Mouse (Mus musculus) embryonic facial prominence, embryonic 12.5 days (tissue): ENCODE data around the gene Fam117a. TPM values are rescaled to one million over a fixed set of nuclear protein-coding genes. Genes with fewer than 3 reads are reported as not detected.

Experiments used
- ATAC-seq: fragments of 200-750 bp; cut with Nextera tagmentation; 2 replicates; pipeline ENCODE4 v1.8.0; 2017; ENCODE audit not compliant: insufficient number of reproducible peaks, insufficient read depth, low FRiP score, low TSS enrichment
- H3K27ac ChIP-seq: fragments of 300-500 bp; sonication (generic); 2 replicates; pipeline ENCODE4 v1.5.1; 2016; ENCODE audit warnings: mild to moderate bottlenecking
- H3K27me3 ChIP-seq: fragments of 300-500 bp; sonication (generic); 2 replicates; pipeline ENCODE4 v1.6.1; 2016; ENCODE audit warnings: mild to moderate bottlenecking, moderate library complexity
- H3K36me3 ChIP-seq: fragments of 300-500 bp; sonication (generic); 2 replicates; pipeline ENCODE4 v1.6.1; 2016; ENCODE audit warnings: mild to moderate bottlenecking
- H3K4me1 ChIP-seq: fragments of 300-500 bp; sonication (generic); 2 replicates; pipeline ENCODE4 v1.6.1; 2016
- H3K4me2 ChIP-seq: fragments of 300-500 bp; sonication (generic); replicated peaks from 2 replicates; pipeline ENCODE4 v1.6.1; 2016; ENCODE audit warnings: mild to moderate bottlenecking, moderate library complexity
- H3K4me3 ChIP-seq: fragments of 300-500 bp; sonication (generic); 2 replicates; pipeline ENCODE4 v1.5.1; 2016; ENCODE audit warnings: mild to moderate bottlenecking
- H3K9ac ChIP-seq: fragments of 300-500 bp; sonication (generic); 2 replicates; pipeline ENCODE4 v1.6.1; 2016; ENCODE audit warnings: mild to moderate bottlenecking, moderate library complexity
- H3K9me3 ChIP-seq: fragments of 300-500 bp; sonication (generic); 2 replicates; pipeline ENCODE4 v1.6.1; 2016; ENCODE audit warnings: mild to moderate bottlenecking, moderate library complexity
- WGBS: fragments of 180-500 bp; shearing (Covaris S2); methylation state at CpG from one replicate; pipeline ENCODE4 v1.1.7; 2016; 5-methylcytosine and 5-hydroxymethylcytosine counted together
- polyA plus RNA-seq: library from polyadenylated mRNA; unstranded; fragments of >200 nt; fragmentation: Nextera tagmentation; extraction: Ambion mirVana; gene quantifications from 2 replicates; pipeline ENCODE4 v1.2.1, GENCODE M21; 2016

The Fam117a gene
- polyA plus RNA-seq, 1 experiment from 2014 or later, result 18.8 TPM

DNA sequence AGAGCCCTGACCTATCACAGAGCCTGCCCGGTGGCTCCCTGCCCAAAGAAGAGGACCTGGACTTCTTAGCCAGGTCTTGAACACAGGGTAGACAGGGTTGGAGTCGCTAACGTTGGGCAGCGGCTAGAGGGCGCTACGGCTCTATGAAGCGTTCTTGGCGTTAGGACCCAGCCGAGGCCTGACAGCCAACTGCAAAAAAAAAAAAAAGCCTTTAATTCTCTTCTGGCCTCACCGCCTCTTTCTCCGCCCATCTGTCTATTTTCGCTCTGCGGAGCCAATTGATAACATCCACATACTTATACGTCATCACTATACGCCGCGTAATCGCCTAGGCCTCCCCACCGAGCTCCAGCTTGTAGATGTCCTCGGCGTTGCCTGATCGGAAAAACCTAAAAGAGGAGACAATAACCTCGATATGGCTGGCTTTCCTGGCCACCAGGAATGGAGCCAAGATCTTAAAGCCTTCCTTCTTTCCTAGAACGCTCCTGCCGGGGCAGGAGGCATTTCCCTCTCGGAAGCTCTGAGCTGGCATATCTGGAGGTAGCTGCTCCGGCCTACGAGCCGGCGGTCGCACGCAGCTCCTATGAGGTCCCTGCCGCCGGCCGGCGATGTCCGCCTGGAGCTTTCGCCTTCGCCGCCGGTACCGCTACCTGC is 47.6 kb downstream of the Fam117a start, which contains the start of gene Slc35b1:
Gene Slc35b1 (plus strand): TSS at position 374 of the 654 bp plus-strand sequence.
- Histone ChIP-seq H3K36me3 (peaks cover 48% of the 10 kb centered on the region), H3K4me2 (peak within 1 kb of the TSS; percentile 56), H3K9me3 (no peaks in the 10 kb centered on the region), H3K4me3 (peak within 1 kb of the TSS; percentile 94), H3K27ac (peak within 1 kb of the TSS; percentile 47), H3K9ac (peak within 1 kb of the TSS; percentile 80), H3K4me1 (peaks cover 8% of the 10 kb centered on the region), H3K27me3 (no peaks in the 10 kb centered on the region)
- WGBS, result under 1% methylated on average over 42 of the region's 42 CpGs
- peak; percentile 89 for ATAC-seq

DNA sequence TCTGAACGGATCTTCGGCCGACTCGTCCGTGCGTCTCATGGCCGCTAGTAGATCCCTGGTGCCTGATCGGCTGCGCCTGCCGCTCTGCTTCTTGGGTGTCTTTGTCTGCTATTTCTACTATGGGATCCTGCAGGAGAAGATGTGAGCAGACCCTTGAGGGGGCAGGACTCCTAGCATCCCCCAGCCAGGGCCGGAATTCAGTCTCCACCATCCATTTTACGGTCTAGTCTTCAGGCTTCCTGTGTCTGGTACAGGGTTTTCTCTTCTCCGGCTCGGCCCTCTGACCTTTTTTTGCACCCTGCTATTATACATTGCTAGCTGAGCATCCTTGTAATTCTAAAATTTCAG is 48.1 kb downstream of the Fam117a start:
- no peak for ATAC-seq
- WGBS, result under 1% methylated on average over 14 of the region's 14 CpGs

GRCm38 (mm10) chr11:95387354-95387753 is 50.5 kb downstream of the Fam117a start:
- Histone ChIP-seq H3K9me3 (no peaks in the 10 kb centered on the region), H3K4me2 (no peak overlapping the region), H3K9ac (no peak overlapping the region), H3K27ac (no peak overlapping the region), H3K27me3 (no peaks in the 10 kb centered on the region), H3K4me1 (peaks cover 11% of the 10 kb centered on the region), H3K4me3 (no peak overlapping the region), H3K36me3 (peaks cover 57% of the 10 kb centered on the region)
- 89% methylated on average over 7 of the region's 7 CpGs for WGBS
- no peak for ATAC-seq

More for the DNA sequence above, 48.1 kb downstream of the Fam117a start:
- Histone ChIP-seq H3K27ac (peak overlapping the region; percentile 47), H3K9me3 (no peaks in the 10 kb centered on the region), H3K27me3 (no peaks in the 10 kb centered on the region), H3K4me2 (peak overlapping the region; percentile 56), H3K4me3 (peak overlapping the region; percentile 94), H3K4me1 (peaks cover 8% of the 10 kb centered on the region), H3K36me3 (peaks cover 53% of the 10 kb centered on the region), H3K9ac (peak overlapping the region; percentile 80)

DNA sequence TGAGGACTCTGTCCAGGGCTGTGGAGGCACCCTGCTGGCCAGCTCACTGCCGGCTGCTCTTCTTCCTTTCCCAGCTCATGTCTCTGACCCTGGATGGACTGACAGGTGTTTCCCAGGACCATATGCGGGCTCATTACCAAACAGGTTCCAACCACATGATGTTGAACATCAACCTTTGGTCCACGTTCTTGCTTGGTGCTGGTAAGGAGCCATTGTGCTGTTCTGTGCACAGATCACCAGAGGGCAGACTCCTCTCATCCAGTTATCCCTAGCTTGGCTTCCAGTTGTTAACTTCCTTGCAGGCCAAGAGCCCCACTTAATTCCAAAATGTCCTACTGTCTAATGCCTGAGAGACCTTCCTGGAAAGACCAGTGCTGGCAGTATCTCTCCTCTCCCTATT is 52.2 kb downstream of the Fam117a start:
- H3K4me3 ChIP-seq, result no peak overlapping the region
- H3K27ac ChIP-seq, result no peak overlapping the region
- H3K4me2 ChIP-seq, result no peak overlapping the region
- H3K9ac ChIP-seq, result no peak overlapping the region
- no peaks in the 10 kb centered on the region for H3K27me3 ChIP-seq
- no peak for ATAC-seq
- WGBS, result 70% methylated on average over 3 of the region's 3 CpGs
- H3K9me3 ChIP-seq, result no peaks in the 10 kb centered on the region
- peaks cover 11% of the 10 kb centered on the region for H3K4me1 ChIP-seq
- H3K36me3 ChIP-seq, result peaks cover 57% of the 10 kb centered on the region

DNA sequence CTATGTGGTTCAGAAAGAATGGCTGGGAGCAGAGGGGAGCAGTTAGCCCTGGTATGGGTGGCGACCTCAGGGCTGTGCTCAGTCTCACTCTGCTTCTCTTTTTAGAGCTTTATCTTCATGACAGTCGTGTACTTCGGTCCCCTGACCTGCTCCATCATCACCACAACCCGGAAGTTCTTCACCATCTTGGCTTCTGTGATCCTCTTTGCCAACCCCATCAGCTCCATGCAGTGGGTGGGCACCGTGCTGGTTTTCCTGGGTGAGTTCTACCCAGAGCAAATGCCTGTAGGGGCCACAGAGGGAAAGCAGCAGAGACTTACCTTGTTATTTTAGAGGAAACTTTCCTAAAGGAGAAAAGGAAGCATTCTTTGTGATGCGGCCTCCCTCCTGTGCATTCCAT is 53.6 kb downstream of the Fam117a start:
- Histone ChIP-seq H3K36me3 (peaks cover 57% of the 10 kb centered on the region), H3K4me1 (peaks cover 11% of the 10 kb centered on the region), H3K27me3 (no peaks in the 10 kb centered on the region), H3K4me3 (no peak overlapping the region), H3K9me3 (no peaks in the 10 kb centered on the region), H3K9ac (no peak overlapping the region), H3K4me2 (no peak overlapping the region), H3K27ac (no peak overlapping the region)
- 91% methylated on average over 6 of the region's 6 CpGs for WGBS
- no peak for ATAC-seq

DNA sequence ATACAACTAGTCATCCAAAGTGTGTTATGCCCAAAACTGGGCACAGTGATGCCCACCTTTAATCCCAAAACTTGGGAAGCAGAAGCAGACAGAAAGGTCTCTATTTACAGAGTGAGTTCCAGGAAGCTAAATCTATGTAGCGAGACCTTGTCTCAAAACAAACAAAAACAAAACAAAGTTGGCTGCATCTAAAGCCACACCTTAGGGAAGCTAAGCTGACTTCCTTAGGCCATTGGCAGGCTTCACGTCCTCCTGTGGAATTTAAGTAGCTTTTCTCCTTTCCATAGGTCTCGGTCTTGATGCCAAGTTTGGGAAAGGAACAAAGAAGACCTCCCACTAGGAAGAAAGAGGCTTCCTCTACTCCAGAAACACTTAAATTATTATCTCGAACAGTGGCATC is 54.4 kb downstream of the Fam117a start:
- WGBS, result 76% methylated on average over 4 of the region's 4 CpGs
- no peak for ATAC-seq
- Histone ChIP-seq H3K4me2 (no peak overlapping the region), H3K4me3 (no peak overlapping the region), H3K27ac (no peak overlapping the region), H3K4me1 (0 out of 2 replicates have a peak, but pooled peaks cover 3% of the 10 kb centered on the region), H3K36me3 (peaks cover 57% of the 10 kb centered on the region), H3K9ac (no peak overlapping the region), H3K9me3 (no peaks in the 10 kb centered on the region), H3K27me3 (no peaks in the 10 kb centered on the region)

DNA sequence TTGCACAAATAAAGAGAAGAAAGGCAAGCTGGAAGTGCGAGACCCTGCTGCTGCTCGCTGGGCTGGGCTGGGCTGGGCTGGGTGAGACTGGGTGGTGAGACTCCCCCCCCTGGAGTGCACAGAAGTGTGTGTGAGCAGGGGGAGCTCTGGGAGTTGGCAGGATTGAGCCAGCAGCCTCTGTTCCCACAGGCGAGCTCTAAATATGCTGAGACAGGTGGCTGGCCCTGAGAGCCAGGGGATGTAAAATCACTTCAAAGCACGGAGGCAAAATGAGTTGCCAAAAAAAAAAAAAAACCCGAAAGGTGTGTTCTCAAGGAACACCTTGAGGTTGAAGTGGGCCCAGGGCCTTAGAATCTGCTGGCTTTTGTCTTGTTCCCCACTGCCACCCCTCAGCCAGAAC is 54.9 kb downstream of the Fam117a start:
- H3K27me3 ChIP-seq, result no peaks in the 10 kb centered on the region
- no peak overlapping the region for H3K9ac ChIP-seq
- WGBS, result 75% methylated on average over 5 of the region's 5 CpGs
- H3K27ac ChIP-seq, result peak overlapping the region; percentile 69
- no peaks in the 10 kb centered on the region for H3K9me3 ChIP-seq
- H3K4me2 ChIP-seq, result no peak overlapping the region
- no peak overlapping the region for H3K4me3 ChIP-seq
- ATAC-seq, result no peak
- H3K36me3 ChIP-seq, result peaks cover 52% of the 10 kb centered on the region
- H3K4me1 ChIP-seq, result 0 out of 2 replicates have a peak, but pooled peaks cover 3% of the 10 kb centered on the region

DNA sequence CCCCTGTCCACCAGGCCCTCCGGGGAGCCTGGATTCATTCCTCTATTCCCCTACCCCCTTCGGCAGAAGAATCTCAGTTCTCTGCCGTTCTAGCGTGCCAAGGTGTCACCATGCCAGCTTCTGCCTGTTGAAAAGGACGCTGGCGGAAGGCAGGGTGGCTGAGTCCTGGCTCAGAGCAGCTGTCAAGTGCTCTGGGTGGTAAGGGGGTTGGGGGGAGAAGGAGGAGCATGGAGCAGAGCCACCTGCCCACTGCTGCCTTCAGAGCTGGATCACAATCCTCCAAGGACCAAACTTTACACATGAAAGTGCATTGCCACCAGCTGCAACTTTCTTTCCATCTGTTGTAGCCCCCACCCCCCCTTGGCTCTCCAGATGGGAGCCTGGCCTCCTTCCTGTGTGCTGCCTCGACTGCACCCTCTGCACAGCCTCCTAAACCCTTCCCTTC is 55.4 kb downstream of the Fam117a start:
- 64% methylated on average over 7 of the region's 7 CpGs for WGBS
- H3K9ac ChIP-seq, result no peak overlapping the region
- 0 out of 2 replicates have a peak, but pooled peaks cover 3% of the 10 kb centered on the region for H3K4me1 ChIP-seq
- no peak overlapping the region for H3K4me2 ChIP-seq
- H3K27ac ChIP-seq, result peak overlapping the region; percentile 69
- no peak overlapping the region for H3K4me3 ChIP-seq
- no peaks in the 10 kb centered on the region for H3K9me3 ChIP-seq
- ATAC-seq, result peak; percentile 59; the same call in 1 of the 2 replicates
- H3K27me3 ChIP-seq, result no peaks in the 10 kb centered on the region
- peaks cover 47% of the 10 kb centered on the region for H3K36me3 ChIP-seq

- peaks cover 40% of the 10 kb centered on the region for H3K36me3 ChIP-seq
- 64% methylated on average over 11 of the region's 11 CpGs for WGBS
- H3K27ac ChIP-seq, result peak overlapping the region; percentile 65
Observed at GRCm38 (mm10) chr11:95392708-95393499, 56.1 kb downstream of the Fam117a start.

DNA sequence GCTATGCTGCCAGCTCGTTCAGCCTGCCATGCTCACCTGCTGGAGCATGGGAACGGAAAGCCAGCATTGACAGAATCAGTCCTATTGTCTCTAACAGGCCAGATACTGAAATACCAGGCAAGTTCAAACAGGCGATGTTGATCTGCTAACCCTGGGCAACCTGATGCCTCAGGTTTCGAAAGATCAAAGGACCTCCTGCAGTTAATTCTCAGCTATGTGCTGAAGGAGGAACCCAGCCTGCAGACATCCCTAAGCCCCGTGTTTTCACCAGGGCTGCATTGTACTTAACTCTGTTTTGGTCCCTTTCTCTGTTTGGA is 56.6 kb downstream of the Fam117a start:
- no peak for ATAC-seq
- no peak overlapping the region for H3K4me2 ChIP-seq
- no peak overlapping the region for H3K4me3 ChIP-seq
- H3K9ac ChIP-seq, result no peak overlapping the region
- 27% methylated on average over 5 of the region's 5 CpGs for WGBS
- H3K36me3 ChIP-seq, result peaks cover 35% of the 10 kb centered on the region
- 0 out of 2 replicates have a peak, but pooled peaks cover 3% of the 10 kb centered on the region for H3K4me1 ChIP-seq
- H3K9me3 ChIP-seq, result no peaks in the 10 kb centered on the region
- H3K27me3 ChIP-seq, result no peaks in the 10 kb centered on the region
- peak overlapping the region; percentile 65 for H3K27ac ChIP-seq

More at GRCm38 (mm10) chr11:95392708-95393499, 56.1 kb downstream of the Fam117a start:
- Histone ChIP-seq H3K4me2 (no peak overlapping the region; the same call in 1 of the 2 replicates), H3K9ac (no peak overlapping the region), H3K9me3 (no peaks in the 10 kb centered on the region), H3K27me3 (no peaks in the 10 kb centered on the region), H3K4me1 (0 out of 2 replicates have a peak, but pooled peaks cover 3% of the 10 kb centered on the region), H3K4me3 (no peak overlapping the region)
- ATAC-seq, result no peak

DNA sequence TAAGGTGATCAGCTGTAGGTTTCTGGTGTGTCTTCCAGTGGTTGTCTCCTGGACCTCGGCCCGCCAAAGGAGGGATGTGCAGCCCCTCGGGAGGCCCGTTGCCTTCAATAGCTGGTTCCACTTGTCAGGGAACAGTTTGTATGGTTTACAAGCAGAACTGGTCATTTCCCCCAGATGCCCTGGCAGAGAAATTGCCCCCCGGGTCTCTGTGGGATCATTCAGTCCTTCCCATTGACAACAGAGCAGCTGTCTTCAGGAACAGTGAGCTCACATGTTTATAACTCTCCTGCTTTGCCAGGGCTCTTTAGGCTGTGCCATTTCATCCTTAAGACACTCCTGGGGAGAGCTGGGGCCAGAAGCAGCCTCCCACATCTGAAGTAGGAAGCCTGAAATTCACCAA is 57.3 kb downstream of the Fam117a start:
- H3K27ac ChIP-seq, result 0 out of 2 replicates have a peak overlapping the region, but pooled peaks have one; percentile 57
- 0 out of 2 replicates have a peak overlapping the region, but pooled peaks have one; percentile 15 for H3K9ac ChIP-seq
- 45% methylated on average over 5 of the region's 5 CpGs for WGBS

More for the DNA sequence above, 57.3 kb downstream of the Fam117a start:
- Histone ChIP-seq H3K9me3 (no peaks in the 10 kb centered on the region), H3K4me3 (no peak overlapping the region), H3K36me3 (peaks cover 28% of the 10 kb centered on the region), H3K4me2 (no peak overlapping the region), H3K4me1 (0 out of 2 replicates have a peak, but pooled peaks cover 3% of the 10 kb centered on the region), H3K27me3 (0 out of 2 replicates have a peak, but pooled peaks cover 2% of the 10 kb centered on the region)
- no peak for ATAC-seq
